Mouse (Mus musculus): ENCODE measurements around the gene Pnkd. TPM values are rescaled to one million over a fixed set of nuclear protein-coding genes. Genes with fewer than 3 reads are reported as not detected.

The Pnkd gene
- 101 and 110 TPM in 2 replicates for polyA plus RNA-seq (2012; rRNA removed)

- peak; percentile 95 for DNase-seq (ENCODE audit: low read depth)
These were observed at the start of gene Pnkd, which contains the start of gene Aamp for GRCm38 (mm10) chr1:74284543-74285160. TSS of gene Pnkd (plus strand) at chr1:74284930. TSS of gene Aamp (minus strand) at chr1:74284738.

- DNase-seq (ENCODE audit: low read depth) = no peak
These were observed 48.7 kb upstream of the Pnkd start, which contains the start of gene Arpc2 for GRCm38 (mm10) chr1:74235938-74236589. TSS of gene Arpc2 (plus strand) at chr1:74236084.

GRCm38 (mm10) chr1:74236590-74237317 is 48.0 kb upstream of the Pnkd start:
- no peak for DNase-seq (ENCODE audit: low read depth)

GRCm38 (mm10) chr1:74237671-74238070 is 47.1 kb upstream of the Pnkd start:
- DNase-seq (ENCODE audit: low read depth) = no peak

- no peak for DNase-seq (ENCODE audit: low read depth)
These were observed 46.6 kb upstream of the Pnkd start for GRCm38 (mm10) chr1:74238136-74238535.

GRCm38 (mm10) chr1:74239162-74239561 is 45.6 kb upstream of the Pnkd start:
- DNase-seq (ENCODE audit: low read depth) = no peak

- no peak for DNase-seq (ENCODE audit: low read depth)
These were observed 45.1 kb upstream of the Pnkd start for GRCm38 (mm10) chr1:74239618-74240017.

GRCm38 (mm10) chr1:74240311-74240710 is 44.4 kb upstream of the Pnkd start:
- DNase-seq (ENCODE audit: low read depth) = no peak

- no peak for DNase-seq (ENCODE audit: low read depth)
These were observed 43.9 kb upstream of the Pnkd start for GRCm38 (mm10) chr1:74240832-74241231.

- no peak for DNase-seq (ENCODE audit: low read depth)
These were observed 39.2 kb upstream of the Pnkd start for GRCm38 (mm10) chr1:74245525-74245924.

GRCm38 (mm10) chr1:74248799-74249198 is 35.9 kb upstream of the Pnkd start:
- no peak for DNase-seq (ENCODE audit: low read depth)

GRCm38 (mm10) chr1:74249331-74249980 is 35.3 kb upstream of the Pnkd start:
- no peak for DNase-seq (ENCODE audit: low read depth)

GRCm38 (mm10) chr1:74250096-74250495 is 34.6 kb upstream of the Pnkd start:
- DNase-seq (ENCODE audit: low read depth) = no peak

GRCm38 (mm10) chr1:74255704-74256345 is 28.9 kb upstream of the Pnkd start:
- DNase-seq (ENCODE audit: low read depth) = no peak

GRCm38 (mm10) chr1:74256782-74257181 is 27.9 kb upstream of the Pnkd start:
- DNase-seq (ENCODE audit: low read depth) = no peak

GRCm38 (mm10) chr1:74262510-74262909 is 22.2 kb upstream of the Pnkd start:
- DNase-seq (ENCODE audit: low read depth) = no peak

GRCm38 (mm10) chr1:74268750-74269149 is 16.0 kb upstream of the Pnkd start:
- no peak for DNase-seq (ENCODE audit: low read depth)

GRCm38 (mm10) chr1:74271659-74272058 is 13.1 kb upstream of the Pnkd start:
- DNase-seq (ENCODE audit: low read depth) = no peak

GRCm38 (mm10) chr1:74275015-74275414 is 9.7 kb upstream of the Pnkd start:
- no peak for DNase-seq (ENCODE audit: low read depth)

- no peak for DNase-seq (ENCODE audit: low read depth)
These were observed 7.7 kb upstream of the Pnkd start for GRCm38 (mm10) chr1:74277041-74277440.

- DNase-seq (ENCODE audit: low read depth) = no peak
These were observed 6.7 kb upstream of the Pnkd start for GRCm38 (mm10) chr1:74277883-74278537.
